Mouse (Mus musculus) limb, embryonic 15.5 days (tissue): ENCODE data around the gene Asb15. TPM values are rescaled to one million over a fixed set of nuclear protein-coding genes. Genes with fewer than 3 reads are reported as not detected.

Source experiments
- ATAC-seq: fragments of 200-750 bp; cut with Nextera tagmentation; 2 replicates; pipeline ENCODE4 v1.8.0; 2017; ENCODE audit warnings: low read depth, moderate TSS enrichment; ENCODE audit not compliant: insufficient number of reproducible peaks, low FRiP score, low TSS enrichment
- H3K27ac ChIP-seq: fragments of 300-500 bp; sonication (generic); 2 replicates; pipeline ENCODE4 v1.5.1; 2015; ENCODE audit warnings: moderate library complexity, mild to moderate bottlenecking, inconsistent platforms
- H3K27me3 ChIP-seq: fragments of 300-500 bp; sonication (generic); 2 replicates; pipeline ENCODE4 v1.6.1; 2015; ENCODE audit warnings: inconsistent platforms
- H3K36me3 ChIP-seq: fragments of 300-500 bp; sonication (generic); 2 replicates; pipeline ENCODE4 v1.6.1; 2015; ENCODE audit warnings: inconsistent platforms
- H3K4me1 ChIP-seq: fragments of 300-500 bp; sonication (generic); 2 replicates; pipeline ENCODE4 v1.6.1; 2015; ENCODE audit warnings: inconsistent platforms
- H3K4me2 ChIP-seq: fragments of 300-500 bp; sonication (generic); 2 replicates; pipeline ENCODE4 v1.6.1; 2015; ENCODE audit warnings: mild to moderate bottlenecking, inconsistent platforms
- H3K4me3 ChIP-seq: fragments of 300-500 bp; sonication (generic); 2 replicates; pipeline ENCODE4 v1.5.1; 2015; ENCODE audit warnings: mild to moderate bottlenecking, inconsistent platforms
- H3K9ac ChIP-seq: fragments of 300-500 bp; sonication (generic); 2 replicates; pipeline ENCODE4 v1.6.1; 2015; ENCODE audit warnings: inconsistent platforms
- H3K9me3 ChIP-seq: fragments of 300-500 bp; sonication (generic); 2 replicates; pipeline ENCODE4 v1.6.1; 2016; ENCODE audit warnings: inconsistent platforms
- WGBS: fragments of 180-500 bp; shearing (Covaris S2); methylation state at CpG from one replicate; pipeline ENCODE4 v1.1.7; 2015; 5-methylcytosine and 5-hydroxymethylcytosine counted together
- polyA plus RNA-seq: library from polyadenylated mRNA; unstranded; fragments of >200 nt; fragmentation: Nextera tagmentation; extraction: Ambion mirVana; gene quantifications from 2 replicates; pipeline ENCODE4 v1.2.1, GENCODE M21; 2015

Asb15 gene
- 0.05 TPM in 1 of 2 replicates, not detected in the other for polyA plus RNA-seq

DNA sequence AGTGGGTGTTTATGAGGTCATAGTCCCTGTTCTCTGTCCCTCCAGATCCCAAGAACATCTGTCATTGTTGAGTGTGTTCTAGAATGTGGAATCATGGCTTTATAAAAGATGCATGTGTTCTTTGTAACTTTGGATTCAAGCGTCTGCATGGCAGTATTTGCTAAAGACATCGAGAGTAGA, at the start of gene Asb15:
Gene Asb15, plus strand, starts transcription at position 81 of the 180 bp plus-strand sequence.
- Histone ChIP-seq H3K9ac (peak within 1 kb of the TSS; percentile 64), H3K4me2 (peak within 1 kb of the TSS; percentile 63), H3K4me3 (peak within 1 kb of the TSS; percentile 77), H3K27me3 (no peaks in the 10 kb centered on the region), H3K4me1 (peaks cover 18% of the 10 kb centered on the region), H3K36me3 (peaks cover 5% of the 10 kb centered on the region), H3K27ac (peak within 1 kb of the TSS; percentile 72), H3K9me3 (no peaks in the 10 kb centered on the region)
- no peak for ATAC-seq
- 43% methylated on average over 2 of the region's 2 CpGs for WGBS

GRCm38 (mm10) chr6:24486530-24486929, 41.4 kb upstream of the Asb15 start:
- Histone ChIP-seq H3K9ac (no peak overlapping the region), H3K4me3 (no peak overlapping the region), H3K4me1 (no peaks in the 10 kb centered on the region), H3K27ac (no peak overlapping the region), H3K4me2 (no peak overlapping the region), H3K36me3 (no peaks in the 10 kb centered on the region), H3K27me3 (no peaks in the 10 kb centered on the region), H3K9me3 (no peaks in the 10 kb centered on the region)
- WGBS: 69% methylated on average over 5 of the region's 5 CpGs
- no peak for ATAC-seq

DNA sequence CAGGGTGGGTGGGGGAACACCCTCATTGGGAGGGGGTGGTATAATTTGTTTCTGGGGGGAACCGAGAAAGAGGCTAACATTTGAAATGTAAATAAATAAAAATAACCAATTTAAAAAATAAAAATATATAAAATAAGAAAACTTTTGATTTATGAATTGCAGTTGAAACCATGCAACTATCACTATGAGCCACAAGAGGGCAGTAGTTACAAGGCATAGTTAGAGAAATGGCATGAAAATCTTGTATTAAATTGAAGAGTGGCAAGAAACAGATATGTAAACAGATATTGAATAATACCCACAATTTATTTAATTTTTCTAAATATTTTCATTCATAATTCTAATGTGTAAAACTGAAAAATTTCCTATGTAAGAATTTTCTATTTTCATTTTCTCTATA, 37.6 kb upstream of the Asb15 start:
- ATAC-seq: no peak
- no peak overlapping the region for H3K27ac ChIP-seq
- no peaks in the 10 kb centered on the region for H3K36me3 ChIP-seq
- WGBS: 23% methylated on average over 1 of the region's 1 CpGs
- H3K9me3 ChIP-seq: no peaks in the 10 kb centered on the region
- no peaks in the 10 kb centered on the region for H3K4me1 ChIP-seq
- no peak overlapping the region for H3K4me3 ChIP-seq
- H3K27me3 ChIP-seq: no peaks in the 10 kb centered on the region
- no peak overlapping the region for H3K4me2 ChIP-seq
- H3K9ac ChIP-seq: no peak overlapping the region

GRCm38 (mm10) chr6:24504141-24504540, 23.8 kb upstream of the Asb15 start:
- Histone ChIP-seq H3K36me3 (no peaks in the 10 kb centered on the region), H3K9ac (no peak overlapping the region), H3K4me1 (no peaks in the 10 kb centered on the region), H3K9me3 (no peaks in the 10 kb centered on the region), H3K4me2 (no peak overlapping the region), H3K4me3 (no peak overlapping the region), H3K27me3 (no peaks in the 10 kb centered on the region), H3K27ac (no peak overlapping the region)
- ATAC-seq: no peak
- 71% methylated on average over 2 of the region's 2 CpGs for WGBS

DNA sequence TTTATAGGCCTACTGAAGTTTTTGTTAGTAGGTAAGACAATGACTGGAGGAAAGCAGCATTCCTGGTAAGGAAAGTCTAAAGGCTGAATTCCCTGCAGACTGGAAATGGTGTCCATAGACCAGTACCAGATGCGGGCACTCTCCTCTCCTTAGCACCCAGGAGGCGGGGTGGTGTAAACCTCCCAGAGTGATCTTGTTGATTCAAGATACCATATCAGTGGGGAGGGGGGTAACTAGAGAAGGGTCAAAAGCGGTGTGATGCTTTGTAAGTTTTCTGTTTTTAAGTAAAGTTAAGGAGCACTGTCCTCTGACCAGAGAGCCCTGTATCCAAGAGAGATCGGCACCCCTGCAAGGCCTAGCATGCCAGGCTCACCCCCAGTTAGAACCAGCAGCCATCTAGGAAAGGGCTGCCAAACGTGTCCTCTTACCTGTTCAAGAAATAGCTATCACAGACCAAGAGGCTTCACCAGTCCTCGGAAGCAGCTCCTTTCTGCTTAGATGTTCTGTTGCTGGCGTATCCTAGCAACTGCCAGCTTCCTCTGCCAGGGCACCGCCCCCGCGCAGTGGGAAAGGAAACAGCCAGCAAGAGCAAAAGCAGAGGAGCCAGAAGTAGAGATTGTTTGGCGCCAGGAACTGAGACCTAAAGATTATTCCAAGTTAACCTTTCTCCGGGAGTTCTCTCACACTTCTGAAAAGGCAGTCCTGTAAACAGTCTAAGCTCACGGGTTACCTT, 13.2 kb upstream of the Asb15 start, which contains the start of gene Iqub:
Gene Iqub, minus strand, starts transcription at position 516 of the 733 bp plus-strand sequence.
- Histone ChIP-seq H3K27ac (no peak within 1 kb of the TSS), H3K4me1 (peaks cover 6% of the 10 kb centered on the region), H3K4me3 (no peak within 1 kb of the TSS), H3K9me3 (no peaks in the 10 kb centered on the region), H3K9ac (no peak within 1 kb of the TSS), H3K4me2 (no peak within 1 kb of the TSS), H3K27me3 (no peaks in the 10 kb centered on the region), H3K36me3 (peaks cover 11% of the 10 kb centered on the region; the same call in 1 of the 2 replicates)
- ATAC-seq: no peak
- 27% methylated on average over 13 of the region's 13 CpGs for WGBS

DNA sequence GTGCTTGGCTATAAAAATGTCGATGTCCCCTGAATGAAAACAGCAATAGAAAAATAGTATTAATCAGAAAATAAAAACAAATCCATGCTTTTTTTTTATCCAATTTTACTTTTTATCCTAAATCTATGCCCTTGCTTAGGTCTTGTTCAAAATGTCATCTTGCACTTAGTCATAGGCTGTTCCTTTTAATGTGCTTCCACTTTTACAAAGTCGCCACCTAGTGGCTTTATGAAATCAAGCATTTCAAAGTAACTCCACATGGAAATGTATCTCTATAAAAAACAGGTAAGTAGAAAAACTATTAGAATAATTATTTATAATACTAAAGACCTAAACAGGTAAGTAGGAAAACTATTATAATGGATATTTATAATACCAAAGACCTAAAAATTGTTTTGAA, 11.7 kb upstream of the Asb15 start:
- Histone ChIP-seq H3K36me3 (peaks cover 20% of the 10 kb centered on the region), H3K27me3 (no peaks in the 10 kb centered on the region), H3K27ac (no peak overlapping the region), H3K9ac (no peak overlapping the region), H3K4me2 (no peak overlapping the region), H3K4me3 (no peak overlapping the region), H3K4me1 (peaks cover 6% of the 10 kb centered on the region), H3K9me3 (no peaks in the 10 kb centered on the region)
- 45% methylated on average over 2 of the region's 2 CpGs for WGBS
- ATAC-seq: no peak

- Histone ChIP-seq H3K4me1 (peaks cover 16% of the 10 kb centered on the region), H3K27ac (no peak overlapping the region), H3K36me3 (peaks cover 16% of the 10 kb centered on the region), H3K9me3 (no peaks in the 10 kb centered on the region), H3K9ac (no peak overlapping the region), H3K4me2 (no peak overlapping the region), H3K4me3 (no peak overlapping the region), H3K27me3 (no peaks in the 10 kb centered on the region)
- ATAC-seq: no peak
- 86% methylated on average over 3 of the region's 3 CpGs for WGBS
These were observed 2.2 kb upstream of the Asb15 start for GRCm38 (mm10) chr6:24525705-24526104.

- under 1% methylated on average over 53 of the region's 53 CpGs for WGBS
- Histone ChIP-seq H3K4me1 (peaks cover 18% of the 10 kb centered on the region), H3K27ac (peak within 1 kb of the TSS; percentile 72), H3K36me3 (peaks cover 6% of the 10 kb centered on the region), H3K9ac (peak within 1 kb of the TSS; percentile 64), H3K4me2 (peak within 1 kb of the TSS; percentile 63), H3K27me3 (no peaks in the 10 kb centered on the region), H3K9me3 (no peaks in the 10 kb centered on the region), H3K4me3 (peak within 1 kb of the TSS; percentile 77)
- peak; percentile 95 for ATAC-seq
These were observed 535 bp upstream of the Asb15 start, which contains the start of gene Ndufa5 for GRCm38 (mm10) chr6:24527155-24528063. Gene Ndufa5 (minus strand): TSS chr6:24528013.

- ATAC-seq: no peak
- Histone ChIP-seq H3K36me3 (no peaks in the 10 kb centered on the region), H3K9ac (no peak overlapping the region), H3K4me2 (peak overlapping the region; percentile 33), H3K27ac (no peak overlapping the region), H3K9me3 (no peaks in the 10 kb centered on the region), H3K4me3 (peak overlapping the region; percentile 9), H3K27me3 (no peaks in the 10 kb centered on the region), H3K4me1 (peaks cover 18% of the 10 kb centered on the region)
- WGBS: 31% methylated on average over 4 of the region's 4 CpGs
These were observed 2.2 kb downstream of the Asb15 start for GRCm38 (mm10) chr6:24530166-24530565.

- Histone ChIP-seq H3K4me1 (peaks cover 15% of the 10 kb centered on the region), H3K27me3 (no peaks in the 10 kb centered on the region), H3K36me3 (no peaks in the 10 kb centered on the region), H3K27ac (no peak overlapping the region), H3K4me2 (peak overlapping the region; percentile 33), H3K9me3 (no peaks in the 10 kb centered on the region), H3K9ac (no peak overlapping the region), H3K4me3 (peak overlapping the region; percentile 9)
- ATAC-seq: no peak
- 43% methylated on average over 11 of the region's 11 CpGs for WGBS
These were observed 2.9 kb downstream of the Asb15 start for GRCm38 (mm10) chr6:24530711-24531420.

DNA sequence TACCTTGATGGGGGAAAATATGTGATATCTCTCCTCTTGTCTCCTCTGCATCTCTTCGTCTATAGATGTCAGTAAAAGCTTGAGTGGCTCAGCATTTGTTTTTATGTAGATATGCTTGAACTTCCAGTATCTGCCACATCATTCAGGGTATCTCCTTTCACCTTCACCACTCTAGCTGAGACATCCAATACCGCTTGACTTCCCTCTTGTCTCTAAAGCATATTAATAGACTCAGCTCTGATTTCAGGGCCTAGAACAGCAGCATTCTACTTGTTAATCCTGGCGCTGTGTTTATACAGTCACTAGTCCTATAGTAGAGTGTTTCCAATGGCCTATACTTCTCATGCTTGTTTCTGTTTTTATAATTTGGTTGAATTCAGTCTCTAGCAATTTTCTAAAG, 4.9 kb downstream of the Asb15 start:
- Histone ChIP-seq H3K4me1 (peaks cover 5% of the 10 kb centered on the region), H3K27me3 (no peaks in the 10 kb centered on the region), H3K27ac (no peak overlapping the region), H3K9ac (no peak overlapping the region), H3K36me3 (no peaks in the 10 kb centered on the region), H3K4me2 (no peak overlapping the region), H3K9me3 (no peaks in the 10 kb centered on the region), H3K4me3 (no peak overlapping the region)
- ATAC-seq: no peak
- WGBS: 79% methylated on average over 3 of the region's 3 CpGs

DNA sequence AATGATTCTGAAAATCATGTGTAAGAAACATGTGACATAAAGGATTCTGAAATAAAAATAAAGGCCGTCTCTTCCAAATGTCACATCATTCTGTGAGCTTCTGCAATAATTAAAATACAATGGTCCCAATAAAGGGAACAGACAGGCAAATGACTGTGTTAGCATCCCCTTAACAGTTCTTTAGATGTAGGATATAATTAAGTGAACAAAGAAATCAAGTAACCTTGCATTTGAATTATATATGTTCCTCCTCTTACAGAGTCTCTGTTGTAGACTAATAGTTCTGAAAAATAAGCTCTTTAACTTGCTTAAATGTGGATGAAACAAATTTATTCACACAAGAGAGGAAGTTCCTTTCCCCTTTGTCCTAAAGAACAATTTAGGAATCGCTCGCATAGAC, 10.5 kb downstream of the Asb15 start:
- WGBS: 88% methylated on average over 3 of the region's 3 CpGs
- no peaks in the 10 kb centered on the region for H3K27me3 ChIP-seq
- ATAC-seq: no peak
- no peaks in the 10 kb centered on the region for H3K36me3 ChIP-seq
- H3K27ac ChIP-seq: no peak overlapping the region
- no peak overlapping the region for H3K9ac ChIP-seq
- H3K9me3 ChIP-seq: no peaks in the 10 kb centered on the region
- H3K4me3 ChIP-seq: no peak overlapping the region
- no peaks in the 10 kb centered on the region for H3K4me1 ChIP-seq
- no peak overlapping the region for H3K4me2 ChIP-seq
